Mouse (Mus musculus) c-Kit-positive CD71-negative TER-119-negative erythroid progenitor cells, embryonic 14.5 days (primary cell): ENCODE measurements at regions not wholly inside any gene's neighbourhood (a gene's known extent, or its start where the extent isn't known, plus 50 kb on each side); places are given as distances from the start of the nearest gene placed in this dataset.
"Not testable (repeated sequence)": the region's sequence is repeated elsewhere in the genome, so short reads cannot be mapped to it uniquely, and the experiment has no call there.

Experiments used
- DNase-seq: peaks from one replicate; pipeline ENCODE4 v3.0.0-alpha.2; 2013; ENCODE audit warnings: low read depth

- DNase-seq, result no peak
Observed at GRCm38 (mm10) chr14:102161291-102162284, 431.8 kb downstream of the Lmo7 start.

GRCm38 (mm10) chr14:102150410-102150809 is 420.7 kb downstream of the Lmo7 start:
- DNase-seq, result not testable (repeated sequence)

GRCm38 (mm10) chr14:102142720-102143119 is 413.0 kb downstream of the Lmo7 start:
- no peak for DNase-seq

- no peak for DNase-seq
Observed at GRCm38 (mm10) chr14:102138936-102139335, 409.2 kb downstream of the Lmo7 start.

GRCm38 (mm10) chr14:102118166-102118565 is 388.4 kb downstream of the Lmo7 start:
- no peak for DNase-seq

GRCm38 (mm10) chr14:102106165-102106564 is 376.4 kb downstream of the Lmo7 start:
- DNase-seq, result no peak

- no peak for DNase-seq
Observed at GRCm38 (mm10) chr14:102094105-102094504, 364.3 kb downstream of the Lmo7 start.

GRCm38 (mm10) chr14:102092557-102092956 is 362.8 kb downstream of the Lmo7 start:
- no peak for DNase-seq

GRCm38 (mm10) chr14:102048932-102049331 is 319.2 kb downstream of the Lmo7 start:
- no peak for DNase-seq

- DNase-seq, result no peak
Observed at GRCm38 (mm10) chr14:102048485-102048884, 318.7 kb downstream of the Lmo7 start.

GRCm38 (mm10) chr14:102038145-102038544 is 308.4 kb downstream of the Lmo7 start:
- DNase-seq, result no peak

GRCm38 (mm10) chr14:102037487-102037886 is 307.7 kb downstream of the Lmo7 start:
- DNase-seq, result no peak

- DNase-seq, result no peak
Observed at GRCm38 (mm10) chr14:102031047-102031903, 301.5 kb downstream of the Lmo7 start.

- no peak for DNase-seq
Observed at GRCm38 (mm10) chr14:102024646-102025045, 294.9 kb downstream of the Lmo7 start.

GRCm38 (mm10) chr14:102020161-102020605 is 290.4 kb downstream of the Lmo7 start:
- no peak for DNase-seq

GRCm38 (mm10) chr14:102019320-102019719 is 289.6 kb downstream of the Lmo7 start:
- DNase-seq, result no peak

GRCm38 (mm10) chr14:102016572-102016971 is 286.8 kb downstream of the Lmo7 start:
- DNase-seq, result no peak

- DNase-seq, result no peak
Observed at GRCm38 (mm10) chr14:102014976-102015603, 285.3 kb downstream of the Lmo7 start.

GRCm38 (mm10) chr14:102013238-102013637 is 283.5 kb downstream of the Lmo7 start:
- DNase-seq, result no peak

GRCm38 (mm10) chr14:101997535-101997934 is 267.8 kb downstream of the Lmo7 start:
- no peak for DNase-seq

GRCm38 (mm10) chr14:101984401-101984800 is 254.6 kb downstream of the Lmo7 start:
- no peak for DNase-seq
